Mouse (Mus musculus): ENCODE results near the gene Cmah. TPM values are rescaled to one million over a fixed set of nuclear protein-coding genes. Genes with fewer than 3 reads are reported as not detected.
A peak's percentile ranks its signal among the peaks of the same experiment; 100 is the strongest.

Cmah gene
- total RNA-seq, 1 experiment from 2014 or later, result 6.2 TPM

- peak; percentile 21 to 28; a peak in 1 of 4 replicates for ATAC-seq (replicated peaks in 1 of 2; ENCODE audit: insufficient read depth in 1 of 2, low FRiP score in 2 of 2, low TSS enrichment in 1 of 2, low read depth in 1 of 2, poor library complexity in 2 of 2, severe bottlenecking in 2 of 2)
Measured at GRCm38 (mm10) chr13:24515101-24515675, 188.0 kb downstream of the Cmah start.

- no peak for ATAC-seq (replicated peaks in 1 of 2; ENCODE audit: insufficient read depth in 1 of 2, low FRiP score in 2 of 2, low TSS enrichment in 1 of 2, low read depth in 1 of 2, poor library complexity in 2 of 2, severe bottlenecking in 2 of 2)
Measured at GRCm38 (mm10) chr13:24517757-24518156, 190.6 kb downstream of the Cmah start.

GRCm38 (mm10) chr13:24518887-24519286 lies 191.7 kb downstream of the Cmah start:
- no peak for ATAC-seq (replicated peaks in 1 of 2; ENCODE audit: insufficient read depth in 1 of 2, low FRiP score in 2 of 2, low TSS enrichment in 1 of 2, low read depth in 1 of 2, poor library complexity in 2 of 2, severe bottlenecking in 2 of 2)

DNA sequence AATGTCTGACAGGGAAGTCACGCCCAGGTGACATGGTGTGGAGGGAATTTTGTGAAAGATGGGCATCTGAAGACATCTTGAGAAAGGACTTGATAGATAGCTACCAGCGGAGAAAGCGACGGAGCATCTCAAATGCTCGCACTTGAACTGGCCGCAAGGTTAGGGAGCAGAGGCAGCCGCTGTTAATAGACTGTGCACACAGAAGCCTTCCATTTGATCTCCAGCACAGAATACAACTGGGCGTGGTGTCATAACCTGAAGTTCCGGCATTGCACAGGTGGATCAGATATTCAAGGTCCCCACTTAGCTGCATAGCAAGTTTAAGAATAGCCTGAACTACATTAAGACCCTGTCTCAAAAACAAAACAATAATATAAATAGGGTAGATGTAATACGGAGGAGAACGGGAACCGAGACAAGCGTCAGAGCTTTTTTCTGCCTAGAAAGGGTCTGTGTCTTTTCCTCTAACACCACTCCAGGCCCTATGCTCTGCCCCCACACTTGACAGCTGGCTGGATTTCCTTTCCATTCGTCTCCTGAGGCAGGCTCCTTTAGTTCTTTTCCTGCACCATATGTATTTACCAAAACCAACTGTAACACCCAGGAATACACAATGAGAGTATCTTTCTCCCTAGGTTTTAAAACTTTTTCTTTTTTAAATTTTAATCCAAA lies 192.9 kb downstream of the Cmah start:
- ATAC-seq (replicated peaks in 1 of 2; ENCODE audit: insufficient read depth in 1 of 2, low FRiP score in 2 of 2, low TSS enrichment in 1 of 2, low read depth in 1 of 2, poor library complexity in 2 of 2, severe bottlenecking in 2 of 2), result no peak

DNA sequence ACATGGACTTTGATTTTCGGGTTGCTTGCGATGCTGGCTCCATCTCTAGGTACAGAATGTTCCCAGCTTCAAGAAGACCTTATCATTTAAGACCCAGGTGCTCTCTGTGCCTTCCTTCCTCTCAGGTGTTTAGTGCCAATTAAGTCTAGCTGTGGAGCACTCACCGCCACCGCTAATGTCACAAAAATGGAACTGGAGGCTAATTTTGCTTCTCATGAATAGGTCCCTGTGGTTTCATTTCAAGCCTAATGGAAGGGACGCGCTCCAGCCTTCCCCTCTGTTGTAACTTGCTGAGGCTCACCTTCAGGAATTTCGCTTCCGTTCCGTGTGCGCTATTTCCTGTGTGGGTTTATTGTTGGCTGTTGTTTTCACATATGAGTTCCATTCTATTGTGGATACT lies 193.6 kb downstream of the Cmah start:
- ATAC-seq (replicated peaks in 1 of 2; ENCODE audit: insufficient read depth in 1 of 2, low FRiP score in 2 of 2, low TSS enrichment in 1 of 2, low read depth in 1 of 2, poor library complexity in 2 of 2, severe bottlenecking in 2 of 2), result no peak

DNA sequence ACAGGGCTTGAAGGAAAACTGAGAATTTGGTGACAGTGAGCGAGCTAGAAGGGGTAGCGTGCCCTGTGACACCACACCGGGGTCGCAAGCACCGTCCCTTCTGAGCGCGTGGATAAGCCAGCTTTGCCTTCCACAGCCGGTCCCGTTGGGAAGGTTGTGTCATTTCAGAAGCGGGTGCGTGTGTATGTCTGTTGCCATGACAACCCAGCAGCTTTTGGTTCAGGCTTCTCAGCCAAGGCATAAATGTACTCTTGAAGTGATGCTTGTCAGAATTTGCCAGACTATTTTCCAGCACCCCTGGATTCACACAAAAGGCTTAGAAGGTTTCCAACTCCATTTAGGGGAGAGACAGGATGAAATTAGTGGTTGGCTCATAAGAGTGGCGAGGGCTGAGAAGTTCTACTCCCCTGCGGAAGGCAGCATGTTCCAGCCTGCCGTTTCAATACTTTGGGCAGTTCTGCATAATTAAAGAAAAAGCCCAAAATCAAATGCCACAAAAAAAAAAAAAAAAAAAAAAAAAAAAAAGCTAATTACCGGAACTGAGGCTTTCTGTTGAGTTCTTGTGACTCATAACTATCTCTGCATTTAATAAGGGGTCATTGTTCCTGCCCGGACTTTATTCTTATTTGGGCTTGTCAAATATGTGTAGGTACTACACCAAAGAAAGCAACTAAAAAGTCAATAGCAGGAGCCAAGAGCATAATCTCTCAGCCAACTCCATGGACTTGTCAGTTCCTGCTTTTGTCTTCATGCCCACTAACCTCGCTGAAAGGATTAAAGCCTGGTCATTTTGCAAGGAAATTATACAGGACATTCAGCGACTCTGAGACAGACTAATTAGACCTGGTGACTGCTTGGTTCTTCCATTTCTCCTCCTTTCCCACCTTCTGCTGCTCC lies 194.5 kb downstream of the Cmah start:
- 0 out of 4 replicates have a peak, but pooled peaks of 1 of the 2 experiments have one; percentile 12 for ATAC-seq (replicated peaks in 1 of 2; ENCODE audit: insufficient read depth in 1 of 2, low FRiP score in 2 of 2, low TSS enrichment in 1 of 2, low read depth in 1 of 2, poor library complexity in 2 of 2, severe bottlenecking in 2 of 2)

- no peak for ATAC-seq (replicated peaks in 1 of 2; ENCODE audit: insufficient read depth in 1 of 2, low FRiP score in 2 of 2, low TSS enrichment in 1 of 2, low read depth in 1 of 2, poor library complexity in 2 of 2, severe bottlenecking in 2 of 2)
Measured at GRCm38 (mm10) chr13:24522343-24522837, 195.2 kb downstream of the Cmah start.

DNA sequence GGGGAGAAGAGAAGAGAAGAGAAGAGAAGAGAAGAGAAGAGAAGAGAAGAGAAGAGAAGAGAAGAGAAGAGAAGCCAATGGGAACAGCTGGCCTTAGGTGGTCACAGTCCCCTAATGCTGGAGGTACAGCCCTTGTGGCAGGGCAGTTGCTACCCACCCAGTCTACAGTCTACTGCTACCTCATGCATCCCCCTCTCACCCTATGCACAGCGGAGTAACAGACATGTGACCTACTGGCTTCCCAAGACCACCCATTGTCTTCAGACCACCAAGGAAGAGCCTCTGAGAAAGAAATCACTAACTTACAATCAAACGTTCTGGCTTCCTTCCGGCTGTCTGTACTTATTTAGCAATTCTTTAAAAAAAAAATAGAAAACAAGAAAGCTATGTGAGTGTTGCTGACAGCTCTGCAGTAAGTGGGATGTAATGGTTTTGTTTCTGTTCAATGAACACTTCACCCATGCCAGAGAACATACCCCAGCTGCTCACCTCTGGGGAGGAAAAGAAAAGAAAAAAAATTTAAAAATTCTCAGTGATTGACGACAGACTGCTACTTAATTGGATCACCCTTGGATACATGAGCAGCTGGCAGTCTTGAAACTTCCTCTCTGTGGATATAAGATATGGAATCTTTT lies 196.5 kb downstream of the Cmah start:
- ATAC-seq (replicated peaks in 1 of 2; ENCODE audit: insufficient read depth in 1 of 2, low FRiP score in 2 of 2, low TSS enrichment in 1 of 2, low read depth in 1 of 2, poor library complexity in 2 of 2, severe bottlenecking in 2 of 2), result no peak

- 0 out of 4 replicates have a peak, but pooled peaks of 1 of the 2 experiments have one; percentile 42 for ATAC-seq (replicated peaks in 1 of 2; ENCODE audit: insufficient read depth in 1 of 2, low FRiP score in 2 of 2, low TSS enrichment in 1 of 2, low read depth in 1 of 2, poor library complexity in 2 of 2, severe bottlenecking in 2 of 2)
Measured at GRCm38 (mm10) chr13:24524468-24524867, 197.3 kb downstream of the Cmah start.

- ATAC-seq (replicated peaks in 1 of 2; ENCODE audit: insufficient read depth in 1 of 2, low FRiP score in 2 of 2, low TSS enrichment in 1 of 2, low read depth in 1 of 2, poor library complexity in 2 of 2, severe bottlenecking in 2 of 2), result no peak
Measured at GRCm38 (mm10) chr13:24525551-24525950, 198.3 kb downstream of the Cmah start.

DNA sequence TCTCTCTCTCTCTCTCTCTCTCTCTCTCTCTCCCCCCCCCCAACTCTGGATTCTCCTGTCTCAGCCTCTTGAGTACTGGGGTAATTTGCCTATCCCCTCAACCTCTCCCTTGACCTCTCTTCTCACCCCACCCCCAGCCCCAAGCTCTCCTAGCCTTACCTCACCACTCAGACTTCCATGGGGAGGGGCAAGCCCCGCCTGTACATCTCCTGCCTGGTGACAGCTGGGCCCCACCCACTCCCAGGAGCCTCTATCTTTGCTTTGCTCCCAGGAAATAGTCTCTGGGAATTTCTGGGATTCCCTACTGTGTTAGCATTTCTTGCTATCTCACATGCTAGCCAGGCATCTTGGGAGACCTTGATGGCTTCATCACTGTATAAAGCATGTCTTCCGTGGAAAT lies 199.7 kb downstream of the Cmah start:
- no peak for ATAC-seq (replicated peaks in 1 of 2; ENCODE audit: insufficient read depth in 1 of 2, low FRiP score in 2 of 2, low TSS enrichment in 1 of 2, low read depth in 1 of 2, poor library complexity in 2 of 2, severe bottlenecking in 2 of 2)

Other genes with a start within 250 kb of the Cmah start
- 5.6 and 8.8 TPM in 2 replicates for gene Carmil1, start 46.6 kb upstream of the Cmah start, total RNA-seq (2017)